Mouse (Mus musculus) kidney, adult 8-10 months (tissue): ENCODE measurements at regions not wholly inside any gene's neighbourhood (a gene's known extent, or its start where the extent isn't known, plus 50 kb on each side); places are given as distances from the start of the nearest gene placed in this dataset.

Experiments
- DNase-seq, 2 experiments: peaks; one replicate each; pipeline ENCODE4 v3.0.0; 2022

DNA sequence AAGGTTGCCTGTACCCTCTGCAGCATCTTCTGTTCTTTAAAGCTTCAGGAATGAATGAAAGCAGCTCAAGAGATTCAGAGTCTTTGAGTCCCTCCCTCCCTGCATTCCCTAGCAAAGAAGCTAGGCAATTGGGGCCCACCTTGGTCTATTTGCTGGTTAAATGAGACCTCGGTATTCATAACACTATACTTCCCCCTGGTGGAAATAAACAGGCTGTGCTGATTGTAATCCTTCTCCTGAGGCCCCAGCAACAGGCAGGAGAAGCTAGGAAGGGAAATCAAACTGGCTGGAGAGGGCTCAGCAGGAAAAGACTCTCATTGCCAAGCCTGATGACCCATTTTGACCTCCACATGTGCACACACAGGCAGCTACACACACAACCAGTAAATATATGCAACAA, 137.1 kb downstream of the Sh3bp4 start:
- no peak for DNase-seq

DNA sequence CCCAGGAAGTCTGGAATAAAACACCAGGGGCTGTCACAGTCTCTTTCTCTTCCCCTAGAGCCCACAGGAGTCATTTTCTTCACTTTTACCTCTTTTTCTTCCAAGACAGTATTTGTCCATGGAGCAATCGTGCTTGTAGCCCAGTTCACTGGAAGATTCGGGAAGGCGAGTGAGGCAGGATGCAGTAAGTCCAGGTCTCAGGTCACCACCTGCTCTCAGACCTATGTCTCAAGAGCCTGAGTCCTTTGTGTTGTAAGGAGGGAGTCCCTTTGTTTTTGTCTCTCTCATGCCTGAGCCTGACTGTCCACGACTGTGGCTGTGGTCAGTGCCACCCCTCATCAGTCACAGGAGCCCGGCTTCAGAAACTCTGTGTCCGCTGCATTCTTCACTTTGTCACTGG, 140.9 kb downstream of the Sh3bp4 start:
- DNase-seq = no peak

DNA sequence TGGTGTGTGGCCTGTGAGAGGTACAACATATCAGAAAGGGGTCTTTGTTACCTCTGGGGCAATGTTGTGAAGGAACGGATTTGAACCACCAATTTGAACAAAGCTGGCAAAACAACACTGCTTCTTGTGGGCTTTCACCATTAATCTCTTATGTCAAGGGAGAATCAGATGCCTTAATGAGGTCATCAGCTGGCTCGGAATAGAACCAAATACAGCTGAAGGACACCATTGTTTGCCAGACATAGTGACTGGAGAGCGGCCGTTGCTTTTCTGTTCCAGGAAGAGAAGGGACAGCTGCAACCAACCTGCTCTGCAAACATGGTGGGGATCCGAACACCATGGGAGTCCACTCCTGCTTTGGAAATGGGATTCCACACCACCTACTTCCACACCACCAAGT, 158.2 kb downstream of the Sh3bp4 start:
- no peak for DNase-seq

- no peak for DNase-seq
Observed at GRCm38 (mm10) chr1:89231756-89232155, 161.5 kb downstream of the Sh3bp4 start.

DNA sequence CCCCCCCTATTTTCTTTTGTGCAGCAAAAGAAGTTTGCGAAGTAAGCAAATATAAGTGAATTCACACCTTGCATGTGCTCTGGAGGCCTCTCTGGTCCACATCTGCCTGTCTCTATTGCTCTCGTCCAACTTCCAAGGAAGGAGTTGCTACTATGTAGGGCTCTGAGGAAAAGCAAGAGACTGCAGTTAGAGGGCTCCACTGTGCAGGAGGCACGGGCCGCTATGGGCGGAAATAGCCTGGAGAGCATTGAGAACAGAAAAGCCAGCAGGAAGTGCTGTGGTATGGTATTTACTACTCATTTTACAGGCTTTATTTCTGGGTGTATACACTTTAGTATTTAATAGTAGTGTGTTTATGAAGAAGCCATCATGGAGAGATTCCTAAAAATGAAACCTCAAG, 162.2 kb downstream of the Sh3bp4 start:
- DNase-seq = no peak

DNA sequence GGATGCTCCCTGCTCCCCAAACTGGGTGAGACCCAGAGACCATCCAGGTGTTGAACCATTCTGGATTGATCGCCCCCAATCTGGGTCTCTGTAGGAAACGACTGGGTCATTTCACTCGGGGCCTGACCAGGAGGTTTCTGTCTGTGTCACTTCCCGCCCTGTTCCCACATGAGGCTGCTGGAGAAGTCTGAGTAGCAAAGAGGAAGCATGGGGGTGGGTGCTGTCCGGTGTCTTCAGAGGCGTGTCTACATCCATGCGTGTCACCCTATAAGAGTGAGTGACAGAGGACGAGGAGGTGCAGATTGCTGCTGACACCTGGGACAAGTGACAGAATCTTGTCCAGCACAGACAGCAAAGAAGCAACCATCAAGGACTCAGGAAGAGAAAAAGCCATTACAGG, 164.7 kb downstream of the Sh3bp4 start:
- peak in 1 of 2 experiments; percentile 4 for DNase-seq

- DNase-seq = peak; percentile 71 to 72
Observed at GRCm38 (mm10) chr1:89235296-89235695, 165.1 kb downstream of the Sh3bp4 start.

GRCm38 (mm10) chr1:89237696-89238095, 167.5 kb downstream of the Sh3bp4 start:
- no peak for DNase-seq

GRCm38 (mm10) chr1:89244598-89244997, 174.4 kb downstream of the Sh3bp4 start:
- no peak for DNase-seq

- no peak for DNase-seq
Observed at GRCm38 (mm10) chr1:89245202-89246003, 175.2 kb downstream of the Sh3bp4 start.

DNA sequence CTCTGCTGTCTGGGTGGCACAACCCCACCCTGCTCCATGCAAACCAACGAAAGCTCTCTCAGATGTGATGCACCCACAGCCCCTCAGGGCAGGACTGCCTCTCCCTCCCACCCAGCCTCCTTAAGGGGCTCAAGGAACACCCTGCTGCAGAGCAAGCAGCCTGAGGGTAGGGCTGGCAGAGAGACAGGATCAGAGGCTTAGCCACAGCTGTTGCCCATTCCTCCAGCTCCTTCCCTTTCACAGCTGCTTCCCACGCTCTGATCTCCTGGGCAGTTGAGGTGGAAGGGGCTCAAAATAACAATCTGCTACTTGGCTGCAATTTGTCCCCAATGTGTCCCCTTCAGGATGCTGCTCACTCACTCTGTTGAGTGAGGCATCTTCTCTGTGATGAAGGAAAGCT, 181.5 kb downstream of the Sh3bp4 start:
- no peak for DNase-seq

GRCm38 (mm10) chr1:89252528-89252927, 182.3 kb downstream of the Sh3bp4 start:
- no peak for DNase-seq

GRCm38 (mm10) chr1:89257945-89258344, 187.7 kb downstream of the Sh3bp4 start:
- DNase-seq = no peak

DNA sequence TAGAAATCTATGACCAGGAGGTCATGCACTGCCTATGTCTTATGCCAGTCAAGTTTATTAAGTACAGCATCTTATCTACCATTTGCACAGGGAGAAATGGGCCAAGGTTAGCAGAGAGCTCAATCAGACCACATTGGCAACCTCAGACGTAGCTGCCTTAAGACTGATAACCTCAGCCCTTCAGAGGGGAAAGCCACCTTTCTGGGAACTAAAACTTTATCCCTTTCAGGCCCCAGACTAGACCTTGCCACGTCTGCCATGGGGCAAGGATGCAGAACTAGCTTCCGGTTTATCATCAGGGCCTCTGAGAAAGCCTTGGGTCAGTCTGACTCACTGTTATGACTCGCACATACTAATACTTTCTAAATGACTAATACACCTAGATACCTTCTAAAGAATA, 188.8 kb upstream of the Agap1 start:
- DNase-seq = no peak

- no peak for DNase-seq
Observed at GRCm38 (mm10) chr1:89268806-89269205, 185.8 kb upstream of the Agap1 start.

- no peak for DNase-seq
Observed at GRCm38 (mm10) chr1:89271743-89272142, 182.9 kb upstream of the Agap1 start.

GRCm38 (mm10) chr1:89273021-89273420, 181.6 kb upstream of the Agap1 start:
- DNase-seq = no peak

DNA sequence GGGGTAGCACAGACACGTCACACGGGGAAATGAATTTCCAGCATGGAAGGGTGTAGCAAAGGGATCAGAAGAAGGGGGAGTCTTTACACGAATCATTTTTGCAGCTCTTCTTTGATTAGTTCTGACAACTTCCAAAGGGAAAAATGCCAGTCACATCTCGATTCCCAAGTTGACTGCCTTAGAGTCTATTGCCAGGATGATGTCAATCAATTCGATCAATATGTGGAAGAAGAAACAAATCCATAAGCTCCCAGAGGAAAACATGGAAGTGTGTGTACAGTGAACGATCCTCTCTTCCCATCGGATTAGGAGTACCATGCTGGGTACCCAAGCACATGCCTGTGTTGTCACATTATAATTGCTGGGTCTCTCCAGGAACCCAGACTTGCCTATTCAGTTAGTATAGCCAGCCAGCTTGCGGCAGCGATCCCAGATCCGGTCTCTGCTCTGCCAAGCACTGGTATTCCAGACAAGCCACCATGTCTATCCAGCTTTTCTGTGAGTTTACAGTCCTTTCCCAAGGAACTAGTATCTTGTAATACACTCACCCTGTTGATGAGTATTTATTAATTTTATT, 180.7 kb upstream of the Agap1 start:
- no peak for DNase-seq

DNA sequence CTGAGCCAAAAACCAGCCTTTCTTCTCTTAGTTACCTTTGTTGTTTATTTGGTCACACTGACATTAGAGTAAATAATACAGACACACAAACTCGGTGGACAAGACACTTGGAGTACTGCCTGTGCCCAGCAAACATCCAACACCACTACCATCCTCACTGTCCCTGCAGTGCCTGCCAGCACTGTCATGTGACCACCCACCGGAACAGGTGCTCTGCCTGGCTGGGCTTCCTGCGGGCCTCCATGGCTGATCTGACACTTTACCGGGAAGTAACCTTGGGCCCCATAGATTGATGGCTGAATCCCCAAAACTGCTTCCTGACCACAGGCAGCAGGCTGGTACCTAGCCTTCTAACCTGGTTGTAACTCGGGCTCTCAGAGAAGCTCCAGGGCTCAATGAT, 175.2 kb upstream of the Agap1 start:
- no peak for DNase-seq

- peak in 1 of 2 experiments; percentile 16 for DNase-seq
Observed at GRCm38 (mm10) chr1:89281107-89281655, 173.4 kb upstream of the Agap1 start.

DNA sequence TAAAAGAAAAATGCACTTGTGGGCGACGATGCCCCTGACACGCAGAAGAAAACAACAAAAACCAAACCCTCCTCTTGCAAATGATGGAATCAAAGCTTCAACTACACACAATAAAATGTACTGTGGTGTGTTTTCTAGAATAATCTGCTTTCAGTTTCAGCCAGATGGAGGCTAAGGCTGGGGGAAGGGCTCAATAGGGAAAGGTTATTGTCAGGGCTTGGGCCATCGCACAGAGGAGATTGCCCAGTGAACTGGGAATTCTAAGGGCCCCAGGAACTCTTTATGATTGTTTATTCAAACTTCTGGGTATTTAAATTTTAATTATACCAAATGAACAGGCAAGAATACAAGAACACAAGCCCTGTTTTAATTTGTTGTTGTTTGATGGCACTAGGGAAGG, 169.6 kb upstream of the Agap1 start:
- DNase-seq = no peak

GRCm38 (mm10) chr1:89287136-89287795, 167.3 kb upstream of the Agap1 start:
- DNase-seq = peak; percentile 55 to 69

GRCm38 (mm10) chr1:89288001-89288400, 166.6 kb upstream of the Agap1 start:
- no peak for DNase-seq

DNA sequence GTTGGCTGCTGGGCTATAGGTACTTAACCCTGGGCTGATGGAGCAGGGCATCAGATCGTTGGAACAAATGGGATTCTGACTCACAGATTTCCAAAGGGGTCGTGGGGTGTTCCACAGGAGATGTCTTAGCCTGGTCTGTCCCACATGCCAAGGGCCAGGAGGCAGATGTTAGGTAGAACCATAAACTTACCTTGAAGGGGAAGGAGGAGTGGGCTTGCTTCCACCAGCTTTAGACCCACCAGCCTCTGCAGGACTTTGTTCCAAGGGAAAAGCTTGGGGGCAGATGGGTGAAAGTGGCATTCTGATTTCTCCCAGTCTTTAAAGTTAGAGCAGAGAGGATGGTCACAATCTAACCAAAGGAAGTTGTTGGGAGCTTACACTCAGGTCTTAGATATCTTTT, 165.7 kb upstream of the Agap1 start:
- no peak for DNase-seq
